Mouse (Mus musculus): ENCODE measurements around the gene Ephx1.

DNA sequence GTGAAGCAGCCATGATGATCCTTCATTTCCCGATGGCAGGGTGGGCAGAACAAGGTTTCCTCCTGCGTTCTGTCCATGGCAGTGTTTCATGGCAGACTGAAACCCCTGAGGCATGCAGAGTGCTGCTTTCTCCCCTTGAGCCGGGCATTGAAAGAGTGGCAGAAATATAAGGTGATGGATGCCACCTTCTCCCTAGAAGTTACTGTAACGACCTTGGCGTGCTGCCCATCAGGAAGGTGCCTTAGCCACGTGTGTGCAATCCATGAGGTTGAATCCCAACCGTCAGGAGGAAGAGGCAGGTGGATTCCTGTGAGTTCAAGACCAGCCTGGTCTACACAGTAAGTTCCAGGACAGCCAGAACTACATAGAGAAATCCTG is 773 bp upstream of the Ephx1 start:
- TF ChIP-seq CTCF (IDR thresholded peaks at IDR 0.05; ENCODE audit: low read depth, low read length) (no peak), TAL1 (conservative IDR thresholded peaks at IDR 0.05; ENCODE audit: low read depth, low read length) (no peak), POLR2AphosphoS5 (IDR thresholded peaks at IDR 0.05; ENCODE audit: insufficient replicate concordance, low read depth, low read length) (no peak), GATA1 (IDR thresholded peaks at IDR 0.05; ENCODE audit: borderline replicate concordance, low read length) (no peak), GATA2 (IDR thresholded peaks at IDR 0.05; ENCODE audit: borderline replicate concordance, low read depth, low read length) (no peak)
